Mouse (Mus musculus) Muller cell, postnatal 12 days (primary cell): ENCODE measurements at regions not wholly inside any gene's neighbourhood (a gene's known extent, or its start where the extent isn't known, plus 50 kb on each side); places are given as distances from the start of the nearest gene placed in this dataset.
A peak's percentile ranks its signal among the peaks of the same experiment; 100 is the strongest.

Experiments used
- DNase-seq: peaks from one replicate; pipeline ENCODE4 v3.0.0-alpha.2; 2015; ENCODE audit errors: inconsistent ontology term

DNA sequence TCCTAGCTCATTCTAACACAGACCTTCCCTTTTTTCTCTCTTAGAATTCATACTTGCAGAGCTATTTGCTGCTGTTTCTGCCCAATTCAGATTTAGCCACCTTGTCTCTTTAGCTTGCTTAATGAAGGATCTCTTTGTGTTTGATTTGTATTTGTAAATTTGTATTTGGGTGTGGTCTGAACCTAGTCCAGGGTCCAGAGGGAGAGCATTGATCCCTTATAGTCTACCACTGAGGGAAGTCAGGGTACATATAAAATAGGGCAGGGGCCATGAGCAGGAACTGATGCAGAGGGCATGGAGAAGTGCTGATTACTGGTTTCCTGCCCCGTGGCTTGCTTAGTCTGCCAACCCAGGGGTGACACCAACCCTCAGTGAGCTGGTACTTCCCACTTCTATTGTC is 508.7 kb downstream of the Tm4sf1 start:
- DNase-seq = no peak

- peak; percentile 21 for DNase-seq
Observed at GRCm38 (mm10) chr3:56789155-56789554, 512.6 kb downstream of the Tm4sf1 start.

- DNase-seq = no peak
Observed at GRCm38 (mm10) chr3:56773920-56774319, 527.9 kb downstream of the Tm4sf1 start.

GRCm38 (mm10) chr3:56770225-56770624 is 531.6 kb downstream of the Tm4sf1 start:
- no peak for DNase-seq

DNA sequence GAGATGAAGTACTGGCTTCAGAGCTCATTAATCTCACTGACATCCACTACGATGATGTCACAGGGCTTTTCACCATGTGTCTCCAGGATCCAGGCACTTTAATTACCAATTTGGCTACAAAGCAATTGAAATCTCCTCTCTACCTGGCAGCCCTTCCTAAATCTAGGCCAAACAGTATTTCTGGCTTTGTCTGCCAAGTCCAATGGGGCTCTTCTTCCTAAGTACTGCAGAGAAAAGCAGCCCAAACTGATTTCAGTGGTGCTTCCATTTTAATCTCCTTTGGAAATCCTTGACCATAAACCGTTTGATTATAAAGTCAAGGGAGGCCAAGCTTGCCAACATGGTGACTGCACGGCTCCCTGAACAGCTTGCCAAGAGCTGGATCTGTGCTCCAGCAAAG is 534.7 kb downstream of the Tm4sf1 start:
- DNase-seq = peak; percentile 12

DNA sequence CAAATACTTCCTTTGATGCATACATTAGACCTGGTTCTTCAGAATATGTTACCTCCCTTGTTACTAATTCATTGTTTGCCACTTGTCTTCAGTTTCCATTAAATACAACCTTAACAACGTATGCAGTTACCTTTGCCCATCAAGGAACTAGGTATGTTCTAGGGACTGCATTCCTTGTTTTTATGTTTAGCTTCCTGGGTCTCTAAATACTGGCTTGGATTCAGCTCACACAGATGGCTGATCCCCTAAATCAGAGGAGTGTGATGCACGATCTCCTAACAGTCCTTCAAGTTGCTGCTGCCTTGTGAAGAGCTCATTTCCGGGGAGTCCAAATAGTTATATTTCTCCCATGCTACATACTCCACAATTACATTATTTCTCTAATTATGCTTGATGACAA is 537.5 kb downstream of the Tm4sf1 start:
- no peak for DNase-seq

- no peak for DNase-seq
Observed at GRCm38 (mm10) chr3:56763896-56764295, 537.9 kb downstream of the Tm4sf1 start.

- peak; percentile 38 for DNase-seq
Observed at GRCm38 (mm10) chr3:56753654-56754053, 548.1 kb downstream of the Tm4sf1 start.

DNA sequence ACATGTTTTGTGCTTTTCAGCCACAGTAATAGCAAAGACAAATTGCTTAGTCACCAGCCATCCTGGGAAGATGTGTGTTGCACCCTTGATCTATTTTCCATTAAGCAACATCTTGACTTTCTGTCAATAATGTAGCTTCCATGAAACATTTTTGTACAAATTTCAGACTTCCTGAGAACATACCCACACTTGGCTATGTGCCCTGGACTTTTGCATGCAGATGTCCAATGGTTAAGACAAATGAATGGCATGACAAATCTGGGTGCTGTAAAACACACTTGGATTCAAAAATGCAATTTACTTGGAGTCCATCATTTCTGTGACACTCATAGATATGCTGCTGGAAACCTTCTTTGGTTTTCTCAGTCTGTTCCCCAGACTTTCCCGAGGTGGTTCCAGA is 549.9 kb downstream of the Tm4sf1 start:
- DNase-seq = no peak

GRCm38 (mm10) chr3:56740902-56741301 is 557.4 kb upstream of the Nbea start:
- DNase-seq = no peak

GRCm38 (mm10) chr3:56739451-56739850 is 556.0 kb upstream of the Nbea start:
- no peak for DNase-seq

DNA sequence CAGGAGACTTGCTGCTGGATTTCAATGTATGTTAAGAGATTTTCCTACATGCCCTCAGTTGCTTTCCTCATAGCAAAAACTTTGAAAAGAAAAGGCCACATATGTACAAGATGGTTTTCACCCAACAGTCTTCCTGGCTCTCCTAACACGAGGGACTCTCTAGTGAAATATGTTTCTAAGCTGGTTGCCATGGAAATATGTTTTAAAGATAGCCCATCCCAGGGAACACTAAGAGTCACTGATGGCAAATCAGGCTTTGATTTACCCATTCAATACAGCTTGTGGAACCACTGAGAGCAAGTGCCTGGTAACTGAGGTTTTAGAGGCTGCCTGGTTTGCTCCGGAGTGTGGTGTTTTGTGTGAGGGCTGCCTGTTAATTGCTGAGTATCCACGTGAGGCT is 547.3 kb upstream of the Nbea start:
- no peak for DNase-seq

DNA sequence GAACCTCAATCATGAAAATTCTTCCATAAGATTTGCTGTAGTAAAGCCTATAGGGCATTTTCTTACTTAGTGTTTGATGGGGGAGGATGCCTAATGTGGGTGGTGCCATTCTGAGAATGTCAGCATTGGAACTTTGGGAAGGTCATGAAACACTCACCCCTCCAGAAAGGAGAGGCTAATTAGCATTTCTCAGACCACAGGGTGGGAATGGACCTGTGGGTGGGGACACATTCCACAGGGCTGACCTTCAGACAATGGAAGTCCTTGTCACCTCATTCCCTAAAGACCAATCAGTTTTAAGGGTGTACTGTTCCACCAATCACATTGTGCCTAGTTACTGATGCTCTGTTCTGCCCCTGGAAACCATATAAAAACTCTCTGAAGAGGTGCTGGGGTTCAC is 541.5 kb upstream of the Nbea start:
- DNase-seq = no peak

GRCm38 (mm10) chr3:56708260-56708659 is 524.8 kb upstream of the Nbea start:
- no peak for DNase-seq

DNA sequence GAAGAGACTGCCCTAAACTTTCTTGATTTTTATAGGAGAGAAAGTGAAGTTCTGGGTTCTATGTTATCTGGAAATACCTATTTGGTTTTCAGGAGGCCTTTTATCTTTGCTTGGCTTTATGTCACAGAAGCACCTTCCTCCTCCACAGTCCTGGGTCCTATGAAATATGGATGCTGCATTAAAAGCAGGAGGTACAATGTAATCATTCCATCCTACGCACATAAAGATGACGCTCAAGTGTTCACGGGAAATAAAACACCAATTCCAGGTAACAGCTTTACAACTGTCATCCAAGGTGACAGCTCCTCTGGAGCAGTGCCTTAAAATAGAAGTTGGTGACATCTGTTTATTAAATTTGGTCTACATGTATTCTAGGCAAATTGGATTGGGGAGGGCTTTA is 523.8 kb upstream of the Nbea start:
- DNase-seq = no peak

GRCm38 (mm10) chr3:56706038-56706437 is 522.5 kb upstream of the Nbea start:
- peak; percentile 72 for DNase-seq

DNA sequence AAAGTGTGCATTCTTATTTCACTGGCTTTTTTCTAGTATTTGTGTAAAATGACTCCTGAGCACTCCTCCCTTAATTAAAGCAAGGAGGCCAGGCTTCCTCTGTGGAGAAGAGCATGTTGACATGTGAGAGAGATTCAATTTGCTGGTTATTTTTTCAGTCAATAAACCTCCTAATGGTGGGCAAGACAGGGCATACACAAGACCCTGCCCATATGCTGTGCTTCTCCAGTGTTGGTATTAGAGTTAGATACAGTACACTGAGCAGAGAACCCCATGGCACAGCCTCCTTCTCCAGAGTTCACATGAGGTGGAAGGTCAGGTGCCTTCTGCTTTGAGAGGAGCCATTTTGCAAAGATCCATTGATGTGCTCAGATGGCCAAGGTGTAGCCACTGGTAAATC is 515.4 kb upstream of the Nbea start:
- no peak for DNase-seq

DNA sequence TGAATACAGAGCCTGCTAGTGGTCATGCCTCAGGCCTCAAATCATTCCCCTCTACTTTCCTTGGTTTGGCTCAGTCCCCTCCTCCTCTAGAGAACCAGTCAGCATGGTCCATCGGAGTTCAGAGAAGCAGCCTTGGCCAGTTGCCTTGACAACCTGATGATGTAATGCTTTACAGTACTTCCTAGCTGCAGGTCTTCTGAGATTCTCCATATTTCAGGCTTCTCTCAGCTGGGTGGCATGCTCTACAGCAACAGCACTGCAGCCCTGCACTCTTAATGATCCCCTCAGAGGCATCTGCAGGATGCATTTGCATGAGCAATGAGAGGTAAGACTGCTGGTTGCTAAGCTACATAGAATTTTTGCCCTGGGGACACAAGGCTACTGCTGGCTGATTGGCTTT is 514.7 kb upstream of the Nbea start:
- DNase-seq = peak; percentile 6

DNA sequence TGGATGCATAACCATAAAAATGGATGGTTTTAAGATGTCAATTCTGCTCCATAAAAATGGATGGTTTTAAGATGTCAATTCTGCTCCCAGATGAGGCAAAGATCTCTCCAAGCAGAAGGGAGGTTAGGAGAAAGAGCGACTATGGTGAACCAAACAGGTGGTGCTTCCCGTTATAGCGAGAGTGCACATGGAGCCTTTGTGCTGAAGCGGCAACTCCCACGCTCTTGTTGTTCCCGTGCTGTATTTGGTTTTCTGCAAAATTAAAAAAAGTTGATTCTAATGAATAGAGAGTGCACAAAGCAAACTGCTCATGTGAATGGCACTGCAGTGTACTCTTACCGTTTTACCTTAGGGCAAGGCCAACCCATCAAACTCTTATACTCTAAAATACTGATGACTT is 497.5 kb upstream of the Nbea start:
- no peak for DNase-seq

DNA sequence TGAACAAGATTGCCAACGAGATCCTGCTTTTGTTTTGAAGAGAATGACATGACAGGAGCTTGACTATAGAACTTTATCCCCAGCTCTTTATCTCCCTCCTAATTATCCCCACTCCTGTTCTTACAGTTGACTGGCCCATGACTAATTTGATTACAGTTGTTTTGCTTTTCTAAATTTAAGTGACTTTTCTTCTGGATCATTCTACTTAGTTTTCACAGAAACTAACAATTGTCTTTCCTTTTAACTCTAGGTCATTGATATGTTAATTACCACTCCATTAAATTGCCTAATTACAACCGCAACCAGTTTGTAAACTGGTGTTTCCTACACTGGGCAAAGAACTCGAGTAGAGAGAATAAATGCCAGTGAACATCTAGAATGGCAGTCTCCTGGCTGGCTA is 485.3 kb upstream of the Nbea start:
- DNase-seq = peak; percentile 19

DNA sequence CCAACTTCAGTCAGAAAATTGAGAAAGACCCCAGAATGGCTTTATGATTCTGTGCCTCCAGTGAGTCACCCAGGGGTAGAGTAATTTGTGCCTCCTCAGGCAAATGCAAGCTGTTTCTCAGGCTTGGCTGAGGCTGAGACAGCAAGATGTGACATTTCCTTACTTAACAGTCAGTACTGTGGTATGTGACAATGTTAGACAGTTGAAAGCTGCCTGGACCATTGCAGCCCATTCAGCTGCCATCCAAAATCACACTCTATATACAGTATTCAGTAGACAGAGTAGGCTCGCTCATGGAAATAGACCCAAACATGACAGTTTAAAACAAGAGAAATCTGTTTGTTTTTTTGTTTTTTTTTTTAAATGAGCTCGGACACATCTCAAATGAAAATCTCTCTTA is 477.1 kb upstream of the Nbea start:
- DNase-seq = no peak

- peak; percentile 33 for DNase-seq
Observed at GRCm38 (mm10) chr3:56647313-56647712, 463.8 kb upstream of the Nbea start.
